Mouse (Mus musculus): ENCODE results near the gene Mtrf1l. TPM values are rescaled to one million over a fixed set of nuclear protein-coding genes. Genes with fewer than 3 reads are reported as not detected.

Mtrf1l gene
- polyA plus RNA-seq, 1 experiment from 2014 or later = 19.4 TPM

DNA sequence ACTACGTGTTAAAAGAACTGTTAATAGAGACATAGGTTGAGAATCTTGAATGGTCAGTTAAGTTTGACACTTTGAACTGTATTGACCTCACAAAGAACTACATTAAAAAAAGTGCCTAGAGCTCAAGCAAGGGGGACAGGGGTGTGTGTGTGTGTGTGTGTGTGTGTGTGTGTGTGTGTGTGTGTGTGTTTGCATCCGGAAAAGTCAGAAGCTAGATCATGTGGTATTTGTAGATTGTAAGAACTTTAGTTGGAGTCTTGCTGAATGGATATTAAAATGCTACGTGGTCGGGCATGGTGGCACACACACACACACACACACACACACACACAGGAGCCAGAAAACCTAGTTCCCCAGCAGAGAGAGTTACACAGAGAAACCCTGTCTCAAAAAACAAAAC is 16.7 kb downstream of the Mtrf1l start:
- no peak overlapping the region for H3K4me3 ChIP-seq (ENCODE audit: low read length)
- no peak overlapping the region for H3K27ac ChIP-seq (ENCODE audit: low read depth, low read length)
- H3K36me3 ChIP-seq (ENCODE audit: control insufficient read depth, insufficient read depth, low read length) = peaks cover 14% of the 10 kb centered on the region
- no peaks in the 10 kb centered on the region for H3K27me3 ChIP-seq (ENCODE audit: control insufficient read depth, insufficient read depth, low read length)
- WGBS = 69% methylated on average over 4 of the region's 4 CpGs
- no peaks in the 10 kb centered on the region for H3K9me3 ChIP-seq (ENCODE audit: control insufficient read depth, low read length)
- no peak for ATAC-seq (ENCODE audit: low FRiP score, low TSS enrichment)
- no peak overlapping the region for H3K9ac ChIP-seq (ENCODE audit: low read depth, low read length)
- no peak overlapping the region for H3K4me2 ChIP-seq (replicated peaks; ENCODE audit: low read depth, low read length)
- H3K4me1 ChIP-seq (ENCODE audit: control insufficient read depth, insufficient read depth, low read length) = peaks cover 9% of the 10 kb centered on the region

GRCm38 (mm10) chr10:5806416-5806815 is 17.3 kb downstream of the Mtrf1l start:
- Histone ChIP-seq H3K4me3 (ENCODE audit: low read length) (peak overlapping the region; percentile 87), H3K4me2 (replicated peaks; ENCODE audit: low read depth, low read length) (peak overlapping the region; percentile 36), H3K36me3 (ENCODE audit: control insufficient read depth, insufficient read depth, low read length) (peaks cover 14% of the 10 kb centered on the region), H3K27me3 (ENCODE audit: control insufficient read depth, insufficient read depth, low read length) (no peaks in the 10 kb centered on the region), H3K27ac (ENCODE audit: low read depth, low read length) (peak overlapping the region; percentile 88; the same call in 1 of the 2 replicates), H3K9ac (ENCODE audit: low read depth, low read length) (peak overlapping the region; percentile 62; the same call in 1 of the 2 replicates), H3K4me1 (ENCODE audit: control insufficient read depth, insufficient read depth, low read length) (peaks cover 9% of the 10 kb centered on the region), H3K9me3 (ENCODE audit: control insufficient read depth, low read length) (no peaks in the 10 kb centered on the region)
- ATAC-seq (ENCODE audit: low FRiP score, low TSS enrichment) = no peak
- WGBS = 16% methylated on average over 8 of the region's 8 CpGs

- peaks cover 9% of the 10 kb centered on the region for H3K4me1 ChIP-seq (ENCODE audit: control insufficient read depth, insufficient read depth, low read length)
- H3K9ac ChIP-seq (ENCODE audit: low read depth, low read length) = peak overlapping the region; percentile 62; the same call in 1 of the 2 replicates
- no peaks in the 10 kb centered on the region for H3K9me3 ChIP-seq (ENCODE audit: control insufficient read depth, low read length)
- H3K4me3 ChIP-seq (ENCODE audit: low read length) = peak overlapping the region; percentile 87
- ATAC-seq (ENCODE audit: low FRiP score, low TSS enrichment) = peak; percentile 95
- peak overlapping the region; percentile 88 for H3K27ac ChIP-seq (ENCODE audit: low read depth, low read length)
- peak overlapping the region; percentile 36 for H3K4me2 ChIP-seq (replicated peaks; ENCODE audit: low read depth, low read length)
- no peaks in the 10 kb centered on the region for H3K27me3 ChIP-seq (ENCODE audit: control insufficient read depth, insufficient read depth, low read length)
- WGBS = under 1% methylated on average over 43 of the region's 43 CpGs
- H3K36me3 ChIP-seq (ENCODE audit: control insufficient read depth, insufficient read depth, low read length) = peaks cover 20% of the 10 kb centered on the region
Observed at GRCm38 (mm10) chr10:5805731-5806307, 17.9 kb downstream of the Mtrf1l start.

GRCm38 (mm10) chr10:5805243-5805730 is 18.4 kb downstream of the Mtrf1l start, which contains the start of gene Fbxo5:
Gene Fbxo5 (minus strand): TSS chr10:5805600.
- Histone ChIP-seq H3K27me3 (ENCODE audit: control insufficient read depth, insufficient read depth, low read length) (no peaks in the 10 kb centered on the region), H3K9ac (ENCODE audit: low read depth, low read length) (peak within 1 kb of the TSS; percentile 85), H3K9me3 (ENCODE audit: control insufficient read depth, low read length) (no peaks in the 10 kb centered on the region), H3K4me3 (ENCODE audit: low read length) (peak within 1 kb of the TSS; percentile 87), H3K27ac (ENCODE audit: low read depth, low read length) (peak within 1 kb of the TSS; percentile 88), H3K36me3 (ENCODE audit: control insufficient read depth, insufficient read depth, low read length) (peaks cover 26% of the 10 kb centered on the region), H3K4me1 (ENCODE audit: control insufficient read depth, insufficient read depth, low read length) (peaks cover 9% of the 10 kb centered on the region), H3K4me2 (replicated peaks; ENCODE audit: low read depth, low read length) (peak within 1 kb of the TSS; percentile 71)
- ATAC-seq (ENCODE audit: low FRiP score, low TSS enrichment) = peak; percentile 94
- under 1% methylated on average over 39 of the region's 42 CpGs for WGBS

DNA sequence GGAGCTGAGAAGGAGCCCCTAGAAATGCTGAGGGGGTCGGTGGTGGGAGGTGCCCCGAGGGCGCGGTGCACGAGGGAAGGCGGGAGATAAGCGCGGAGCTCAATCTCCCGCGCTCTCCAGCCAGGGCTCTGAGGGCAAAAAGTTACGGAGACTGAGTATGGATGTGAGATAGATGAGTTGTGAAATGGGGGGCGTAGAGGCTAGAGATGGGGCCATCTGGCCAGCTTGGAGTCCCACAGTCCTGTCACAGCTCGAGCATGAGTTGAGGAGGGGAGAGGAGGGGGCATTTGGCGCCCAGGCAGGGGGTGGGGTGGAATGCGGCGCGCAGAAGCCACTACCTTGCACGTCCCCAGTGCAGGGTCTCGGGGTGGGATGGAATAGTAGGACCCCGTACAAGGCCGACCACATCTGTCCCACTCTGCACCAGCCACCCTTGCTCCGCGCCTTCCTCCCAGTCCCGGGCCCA is 19.0 kb downstream of the Mtrf1l start:
- 0% methylated on average over 20 of the region's 24 CpGs for WGBS

DNA sequence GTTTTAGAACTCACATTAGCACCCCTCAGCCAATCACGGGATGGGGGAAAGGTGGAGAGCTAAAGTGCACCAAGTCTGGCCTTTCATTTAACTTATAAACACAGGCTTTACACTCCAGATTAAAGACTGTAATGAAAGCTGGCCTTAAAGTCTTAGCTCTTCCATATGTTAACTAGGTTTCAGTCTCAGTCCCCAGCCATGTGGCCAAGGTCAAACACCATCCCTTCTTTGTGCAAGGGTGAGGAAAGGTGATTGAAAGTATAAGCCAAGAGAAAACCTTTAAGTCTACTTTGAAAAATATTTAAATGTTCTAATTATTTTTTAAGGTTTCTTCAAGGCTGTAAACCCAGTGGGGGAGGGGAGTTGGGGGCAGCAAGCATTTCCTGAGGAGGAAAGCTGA is 20.0 kb downstream of the Mtrf1l start:
- 3% methylated on average over 1 of the region's 1 CpGs for WGBS
- Histone ChIP-seq H3K4me2 (replicated peaks; ENCODE audit: low read depth, low read length) (peak overlapping the region; percentile 71), H3K36me3 (ENCODE audit: control insufficient read depth, insufficient read depth, low read length) (peaks cover 35% of the 10 kb centered on the region), H3K27me3 (ENCODE audit: control insufficient read depth, insufficient read depth, low read length) (no peaks in the 10 kb centered on the region), H3K4me3 (ENCODE audit: low read length) (peak overlapping the region; percentile 87), H3K4me1 (ENCODE audit: control insufficient read depth, insufficient read depth, low read length) (peaks cover 9% of the 10 kb centered on the region), H3K9me3 (ENCODE audit: control insufficient read depth, low read length) (no peaks in the 10 kb centered on the region), H3K9ac (ENCODE audit: low read depth, low read length) (peak overlapping the region; percentile 59), H3K27ac (ENCODE audit: low read depth, low read length) (no peak overlapping the region)
- ATAC-seq (ENCODE audit: low FRiP score, low TSS enrichment) = no peak

More for the DNA sequence above, 19.0 kb downstream of the Mtrf1l start:
- Histone ChIP-seq H3K27me3 (ENCODE audit: control insufficient read depth, insufficient read depth, low read length) (no peaks in the 10 kb centered on the region), H3K9ac (ENCODE audit: low read depth, low read length) (peak overlapping the region; percentile 85), H3K4me2 (replicated peaks; ENCODE audit: low read depth, low read length) (peak overlapping the region; percentile 71), H3K4me1 (ENCODE audit: control insufficient read depth, insufficient read depth, low read length) (peaks cover 9% of the 10 kb centered on the region), H3K9me3 (ENCODE audit: control insufficient read depth, low read length) (no peaks in the 10 kb centered on the region), H3K4me3 (ENCODE audit: low read length) (peak overlapping the region; percentile 87), H3K36me3 (ENCODE audit: control insufficient read depth, insufficient read depth, low read length) (peaks cover 31% of the 10 kb centered on the region), H3K27ac (ENCODE audit: low read depth, low read length) (peak overlapping the region; percentile 86)
- ATAC-seq (ENCODE audit: low FRiP score, low TSS enrichment) = peak; percentile 34

GRCm38 (mm10) chr10:5802866-5803265 is 20.8 kb downstream of the Mtrf1l start:
- Histone ChIP-seq H3K36me3 (ENCODE audit: control insufficient read depth, insufficient read depth, low read length) (peaks cover 41% of the 10 kb centered on the region), H3K27ac (ENCODE audit: low read depth, low read length) (no peak overlapping the region), H3K9ac (ENCODE audit: low read depth, low read length) (peak overlapping the region; percentile 50; the same call in 1 of the 2 replicates), H3K4me2 (replicated peaks; ENCODE audit: low read depth, low read length) (peak overlapping the region; percentile 71), H3K4me3 (ENCODE audit: low read length) (peak overlapping the region; percentile 87), H3K4me1 (ENCODE audit: control insufficient read depth, insufficient read depth, low read length) (peaks cover 9% of the 10 kb centered on the region), H3K27me3 (ENCODE audit: control insufficient read depth, insufficient read depth, low read length) (no peaks in the 10 kb centered on the region), H3K9me3 (ENCODE audit: control insufficient read depth, low read length) (no peaks in the 10 kb centered on the region)
- no peak for ATAC-seq (ENCODE audit: low FRiP score, low TSS enrichment)
- 24% methylated on average over 6 of the region's 6 CpGs for WGBS

- Histone ChIP-seq H3K9ac (ENCODE audit: low read depth, low read length) (no peak overlapping the region), H3K27ac (ENCODE audit: low read depth, low read length) (no peak overlapping the region), H3K4me2 (replicated peaks; ENCODE audit: low read depth, low read length) (no peak overlapping the region), H3K4me3 (ENCODE audit: low read length) (no peak overlapping the region), H3K4me1 (ENCODE audit: control insufficient read depth, insufficient read depth, low read length) (peaks cover 9% of the 10 kb centered on the region), H3K9me3 (ENCODE audit: control insufficient read depth, low read length) (no peaks in the 10 kb centered on the region), H3K36me3 (ENCODE audit: control insufficient read depth, insufficient read depth, low read length) (peaks cover 41% of the 10 kb centered on the region), H3K27me3 (ENCODE audit: control insufficient read depth, insufficient read depth, low read length) (no peaks in the 10 kb centered on the region)
- 97% methylated on average over 1 of the region's 1 CpGs for WGBS
- ATAC-seq (ENCODE audit: low FRiP score, low TSS enrichment) = no peak
Observed at GRCm38 (mm10) chr10:5800490-5800889, 23.2 kb downstream of the Mtrf1l start.

GRCm38 (mm10) chr10:5798069-5798468 is 25.6 kb downstream of the Mtrf1l start:
- no peaks in the 10 kb centered on the region for H3K27me3 ChIP-seq (ENCODE audit: control insufficient read depth, insufficient read depth, low read length)
- H3K4me2 ChIP-seq (replicated peaks; ENCODE audit: low read depth, low read length) = no peak overlapping the region
- H3K9me3 ChIP-seq (ENCODE audit: control insufficient read depth, low read length) = no peaks in the 10 kb centered on the region
- ATAC-seq (ENCODE audit: low FRiP score, low TSS enrichment) = 0 out of 2 replicates have a peak, but pooled peaks have one; percentile 22
- H3K36me3 ChIP-seq (ENCODE audit: control insufficient read depth, insufficient read depth, low read length) = peaks cover 41% of the 10 kb centered on the region
- no peak overlapping the region for H3K4me3 ChIP-seq (ENCODE audit: low read length)
- 87% methylated on average over 4 of the region's 4 CpGs for WGBS
- no peak overlapping the region for H3K27ac ChIP-seq (ENCODE audit: low read depth, low read length)
- no peak overlapping the region for H3K9ac ChIP-seq (ENCODE audit: low read depth, low read length)
- peaks cover 6% of the 10 kb centered on the region for H3K4me1 ChIP-seq (ENCODE audit: control insufficient read depth, insufficient read depth, low read length)
